Mouse (Mus musculus) hindbrain, embryonic 11.5 days (tissue): Measurements from ENCODE around the gene Fam174a. TPM values are rescaled to one million over a fixed set of nuclear protein-coding genes. Genes with fewer than 3 reads are reported as not detected.

Experiments
- ATAC-seq: fragments of 200-750 bp; cut with Nextera tagmentation; 2 replicates; pipeline ENCODE4 v1.8.0; 2017; ENCODE audit warnings: mild to moderate bottlenecking, moderate TSS enrichment, moderate library complexity; ENCODE audit not compliant: low FRiP score
- DNase-seq: peaks from one replicate; pipeline ENCODE4 v3.0.0-alpha.2; 2015; ENCODE audit warnings: low spot score
- H3K27ac ChIP-seq: fragments of 300-500 bp; sonication (generic); 2 replicates; pipeline ENCODE4 v1.5.1; 2014; ENCODE audit warnings: mild to moderate bottlenecking, low read depth, low read length
- H3K27me3 ChIP-seq: fragments of 300-500 bp; sonication (generic); 2 replicates; pipeline ENCODE4 v1.6.1; 2014; ENCODE audit warnings: mild to moderate bottlenecking, low read length, moderate library complexity, mixed read lengths; ENCODE audit not compliant: control insufficient read depth, insufficient read depth
- H3K36me3 ChIP-seq: fragments of 300-500 bp; sonication (generic); 2 replicates; pipeline ENCODE4 v1.6.1; 2014; ENCODE audit warnings: mild to moderate bottlenecking, low read length, moderate library complexity, mixed read lengths; ENCODE audit not compliant: control insufficient read depth, insufficient read depth
- H3K4me1 ChIP-seq: fragments of 300-500 bp; sonication (generic); replicated peaks from 2 replicates; pipeline ENCODE4 v1.6.1; 2014; ENCODE audit warnings: low read length, mixed read lengths; ENCODE audit not compliant: control insufficient read depth, insufficient read depth
- H3K4me2 ChIP-seq: fragments of 300-500 bp; sonication (generic); replicated peaks from 2 replicates; pipeline ENCODE4 v1.6.1; 2014; ENCODE audit warnings: mild to moderate bottlenecking, low read depth, low read length
- H3K4me3 ChIP-seq: fragments of 300-500 bp; sonication (generic); 2 replicates; pipeline ENCODE4 v1.5.1; 2014; ENCODE audit warnings: low read depth, low read length
- H3K9ac ChIP-seq: fragments of 300-500 bp; sonication (generic); 2 replicates; pipeline ENCODE4 v1.6.1; 2014; ENCODE audit warnings: low read depth, low read length
- H3K9me3 ChIP-seq: fragments of 300-500 bp; sonication (generic); 2 replicates; pipeline ENCODE4 v1.6.1; 2016; ENCODE audit warnings: low read length; ENCODE audit not compliant: control insufficient read depth
- WGBS: fragments of 180-500 bp; shearing (Covaris S2); extraction: QIAGEN DNeasy Blood & Tissue Kit; methylation state at CpG from one replicate; pipeline ENCODE4 v1.1.7; 2014; 5-methylcytosine and 5-hydroxymethylcytosine counted together
- polyA plus RNA-seq: library from polyadenylated mRNA; unstranded; fragments of >200 nt; fragmentation: Nextera tagmentation; extraction: Ambion mirVana; gene quantifications from 2 replicates; pipeline ENCODE4 v1.2.1, GENCODE M21; 2014

Gene Fam174a
- polyA plus RNA-seq, 1 experiment from 2014 or later = 23.8 TPM

- Histone ChIP-seq H3K9me3 (no peaks in the 10 kb centered on the region), H3K4me1 (no peaks in the 10 kb centered on the region), H3K27ac (no peak overlapping the region), H3K9ac (no peak overlapping the region), H3K27me3 (no peaks in the 10 kb centered on the region), H3K4me3 (no peak overlapping the region), H3K4me2 (no peak overlapping the region), H3K36me3 (no peaks in the 10 kb centered on the region)
- 92% methylated on average over 4 of the region's 4 CpGs for WGBS
- DNase-seq (no peak), ATAC-seq (no peak)
These were observed 54.3 kb downstream of the Fam174a start for GRCm38 (mm10) chr1:95367748-95368147.

DNA sequence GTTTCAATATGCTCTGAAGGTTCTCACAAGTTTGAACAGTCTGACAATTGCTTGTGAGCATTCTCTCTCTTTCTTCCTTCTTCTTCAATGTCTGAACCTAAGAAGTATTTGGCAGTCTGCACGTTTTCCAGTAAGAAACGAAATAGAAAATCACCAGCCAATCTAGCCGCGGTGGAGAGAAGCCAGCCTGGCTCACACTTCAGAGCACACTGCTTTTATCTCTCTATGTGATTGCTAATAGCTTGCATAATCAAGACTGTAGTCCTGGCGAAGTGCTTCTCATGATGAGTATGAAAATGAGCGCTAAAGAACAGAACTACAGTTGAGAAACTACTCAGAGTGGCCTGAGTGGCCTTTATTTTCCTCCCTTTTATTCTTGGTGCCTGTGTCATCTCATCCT, 62.0 kb downstream of the Fam174a start:
- H3K27me3 ChIP-seq = no peaks in the 10 kb centered on the region
- H3K36me3 ChIP-seq = no peaks in the 10 kb centered on the region
- no peaks in the 10 kb centered on the region for H3K4me1 ChIP-seq
- no peak for DNase-seq
- H3K4me3 ChIP-seq = no peak overlapping the region
- no peak overlapping the region for H3K27ac ChIP-seq
- no peak for ATAC-seq
- H3K9me3 ChIP-seq = no peaks in the 10 kb centered on the region
- H3K9ac ChIP-seq = no peak overlapping the region
- H3K4me2 ChIP-seq = no peak overlapping the region
- WGBS = 83% methylated on average over 6 of the region's 6 CpGs

DNA sequence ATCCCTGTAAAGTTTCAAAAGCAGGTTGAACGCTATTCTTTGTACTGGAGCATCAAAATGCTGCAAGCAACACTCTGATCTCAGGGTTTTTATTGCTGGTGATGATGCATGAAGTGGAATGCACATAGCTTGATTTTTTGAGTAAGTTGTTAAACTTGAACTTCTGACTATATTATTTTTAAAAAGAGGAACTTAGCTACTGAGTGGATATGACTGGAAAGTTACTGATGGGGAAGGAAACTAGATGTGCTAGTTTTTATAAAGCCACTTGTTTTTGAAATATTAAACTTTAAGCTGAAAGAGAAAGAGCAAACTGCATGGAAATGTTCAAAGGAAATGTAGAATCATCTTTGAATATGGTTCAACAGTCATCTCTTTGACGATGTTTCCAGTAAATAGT, 67.6 kb downstream of the Fam174a start:
- no peak overlapping the region for H3K27ac ChIP-seq
- H3K4me2 ChIP-seq = no peak overlapping the region
- DNase-seq (no peak), ATAC-seq (no peak)
- H3K9ac ChIP-seq = no peak overlapping the region
- WGBS = 85% methylated on average over 2 of the region's 2 CpGs
- H3K4me1 ChIP-seq = no peaks in the 10 kb centered on the region
- no peaks in the 10 kb centered on the region for H3K36me3 ChIP-seq
- H3K4me3 ChIP-seq = no peak overlapping the region
- H3K9me3 ChIP-seq = no peaks in the 10 kb centered on the region
- no peaks in the 10 kb centered on the region for H3K27me3 ChIP-seq
